Mouse (Mus musculus) embryo, embryonic 10 days (tissue): ENCODE measurements around the gene Krt222.
"Not testable (repeated sequence)": the region's sequence is repeated elsewhere in the genome, so short reads cannot be mapped to it uniquely, and the experiment has no call there.

ENCODE experiments used
- DNase-seq: peaks from one replicate; pipeline ENCODE4 v3.0.0-alpha.2; 2015; ENCODE audit warnings: low spot score

Krt222 gene

DNA sequence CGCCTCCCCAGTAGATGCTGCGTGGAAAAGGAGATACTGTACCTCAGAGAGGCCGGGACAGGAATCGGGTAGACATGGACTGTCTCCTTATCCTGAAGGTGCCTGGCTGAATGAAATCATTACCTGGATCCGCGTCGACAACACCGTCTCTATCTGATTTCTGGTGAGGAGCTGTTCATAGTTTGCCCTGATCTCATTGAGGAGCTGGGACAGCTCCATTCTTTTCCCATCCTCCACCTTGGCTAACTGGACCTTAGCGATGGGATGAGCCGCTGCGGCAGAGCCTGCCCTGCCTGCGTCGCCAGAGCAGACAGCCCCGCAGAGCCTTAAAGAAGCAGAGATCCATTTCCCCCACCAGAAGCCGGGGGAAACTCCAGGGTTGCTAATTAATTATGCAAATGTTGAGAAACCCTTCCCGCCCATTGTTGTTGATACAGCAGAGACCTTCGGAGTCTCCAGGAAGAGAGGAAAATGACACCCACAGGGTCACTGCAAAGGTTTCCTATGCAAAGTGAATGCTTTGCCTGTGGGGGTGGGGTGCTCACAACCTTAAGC lies at the start of gene Krt222:
Gene Krt222, minus strand, starts transcription at position 266 of the 555 bp plus-strand sequence.
- DNase-seq, result peak; percentile 44

DNA sequence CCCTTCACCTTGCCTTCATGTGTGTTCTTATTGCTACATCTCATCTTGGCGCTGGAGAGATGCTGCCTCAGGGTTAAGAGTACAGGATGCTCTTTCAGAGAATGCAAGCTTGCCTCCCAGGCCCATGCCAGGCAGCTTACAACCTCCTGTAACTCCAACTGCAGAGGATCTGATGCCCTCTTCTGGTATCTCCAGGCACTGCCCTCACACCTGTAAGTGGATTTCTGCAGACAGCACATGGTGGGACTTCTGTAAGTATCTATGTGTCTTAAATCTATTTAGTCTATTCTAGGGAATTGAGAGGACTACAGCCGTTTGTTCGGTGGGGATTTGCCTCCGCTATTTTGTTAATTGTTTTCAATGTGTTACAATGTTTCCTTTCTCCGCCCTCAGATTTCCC lies 49.0 kb upstream of the Krt222 start:
- DNase-seq, result peak; percentile 68

DNA sequence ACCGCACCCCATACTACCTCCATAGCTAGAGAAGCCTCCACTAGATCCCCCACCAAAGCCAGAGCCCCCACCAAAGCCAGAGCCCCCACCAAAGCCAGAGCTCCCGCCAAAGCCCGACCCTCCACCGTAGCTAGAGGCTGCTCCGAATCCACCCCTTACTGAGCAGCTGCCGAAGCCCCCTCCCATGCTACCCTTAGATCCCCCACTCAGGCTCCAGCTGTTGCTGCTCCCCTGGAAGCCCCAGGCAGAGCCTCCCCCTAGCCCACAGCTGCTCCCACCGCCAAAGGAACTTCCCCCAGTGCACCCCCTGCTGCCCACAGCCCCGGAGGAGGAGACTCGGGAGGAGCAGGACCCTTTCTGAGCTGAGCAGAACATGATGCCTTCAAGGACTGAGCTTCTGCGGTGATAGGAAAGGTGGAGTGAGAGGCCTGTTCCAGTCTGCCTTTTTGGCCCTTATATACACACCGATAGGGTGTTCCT lies 41.0 kb upstream of the Krt222 start, which contains the start of gene Krt24:
Gene Krt24, minus strand, starts transcription at position 430 of the 480 bp plus-strand sequence.
- no peak for DNase-seq

DNA sequence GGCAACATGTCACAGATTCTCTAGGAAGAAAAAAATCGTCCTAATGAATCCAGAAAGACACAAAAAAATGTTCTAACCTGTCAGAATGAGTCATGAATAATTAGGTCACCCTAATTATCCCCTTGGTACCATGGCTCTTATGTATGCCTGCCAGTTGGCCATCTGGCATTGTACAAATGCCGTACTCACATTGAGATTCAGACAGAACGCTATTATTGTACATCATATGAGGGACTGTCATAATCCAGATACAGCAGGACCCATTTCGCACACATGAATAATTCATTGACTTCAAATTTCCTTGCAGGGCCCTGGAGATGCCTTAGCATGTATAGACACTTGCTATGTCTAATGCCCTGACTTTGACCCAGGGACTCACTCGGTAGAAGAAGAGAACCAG lies 40.1 kb upstream of the Krt222 start:
- no peak for DNase-seq

DNA sequence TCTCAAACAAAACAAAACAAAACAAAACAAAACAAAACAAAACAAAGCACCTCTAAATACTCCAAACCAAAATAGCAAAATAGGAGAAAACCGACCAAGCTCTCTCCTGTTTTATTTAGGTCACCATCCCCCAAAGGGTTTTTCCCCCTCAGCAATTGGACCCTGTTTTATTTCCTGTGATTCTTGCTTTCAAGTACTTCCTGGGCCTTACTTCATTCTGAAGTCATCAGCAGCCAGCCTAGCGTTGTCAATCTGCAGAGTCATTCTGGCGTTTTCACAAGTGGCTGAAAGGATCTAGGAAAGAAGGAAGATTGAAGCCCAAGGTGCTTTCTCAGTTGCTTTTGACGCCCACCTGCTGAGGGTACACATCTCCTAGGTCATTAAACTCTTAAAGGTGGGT lies 39.4 kb upstream of the Krt222 start:
- no peak for DNase-seq

DNA sequence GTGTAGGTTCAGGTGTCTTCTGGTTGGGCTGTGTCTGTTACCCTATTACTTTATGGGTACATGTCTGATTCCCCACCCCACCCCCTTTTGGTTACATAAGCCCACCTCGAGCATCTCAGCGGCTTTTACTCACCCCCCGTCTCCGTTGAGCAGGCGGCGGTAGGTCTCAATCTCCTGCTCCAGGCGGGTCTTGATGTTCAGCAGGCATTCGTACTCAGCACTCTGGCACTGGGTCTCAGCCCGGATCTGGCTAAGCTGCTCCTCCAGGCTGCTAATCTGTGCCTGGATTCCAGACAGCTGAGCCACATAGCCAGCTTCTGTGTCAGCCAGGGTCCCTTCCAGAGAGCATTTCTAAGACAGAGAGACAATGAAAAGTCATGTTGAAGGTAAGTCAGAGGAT lies 37.2 kb upstream of the Krt222 start:
- no peak for DNase-seq

DNA sequence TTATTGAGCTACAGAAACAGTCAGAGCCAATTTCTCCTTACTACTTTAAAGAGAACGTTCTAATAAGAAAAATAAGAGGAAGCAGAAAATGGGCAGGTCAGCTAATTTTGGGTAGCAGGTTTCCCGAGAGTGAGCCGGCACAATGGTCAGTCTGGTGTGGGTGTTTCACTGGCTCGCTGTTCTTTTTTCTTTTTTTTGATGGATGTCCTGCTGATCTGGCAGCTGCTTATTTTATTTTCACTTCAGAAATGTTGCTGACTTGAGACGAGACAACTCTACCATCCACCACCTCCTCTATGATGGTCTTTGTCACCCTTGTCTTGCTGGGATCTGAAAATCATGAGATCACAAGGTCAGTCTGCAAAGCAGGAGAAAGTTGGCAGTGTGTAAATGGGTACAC lies 36.1 kb upstream of the Krt222 start:
- no peak for DNase-seq

DNA sequence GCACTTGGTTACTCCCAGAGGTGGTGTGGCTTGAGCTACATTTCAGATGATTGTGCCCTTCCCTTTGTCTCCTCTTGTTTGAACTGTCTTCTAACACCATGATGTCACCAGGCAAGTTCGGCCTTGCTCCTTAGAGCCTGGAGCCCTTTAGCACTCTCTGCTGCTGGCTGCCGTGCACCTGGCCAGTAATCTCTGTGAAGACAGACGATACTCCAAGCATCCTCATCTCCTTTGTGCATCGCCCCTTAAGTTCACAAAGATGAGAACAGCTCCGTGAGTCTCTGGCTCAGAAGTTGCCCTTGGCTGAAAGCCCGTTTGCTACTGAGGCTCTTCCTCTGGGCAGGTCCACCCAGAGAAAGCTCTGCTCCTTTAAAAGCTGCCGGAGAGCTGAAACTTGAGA lies 32.9 kb upstream of the Krt222 start:
- DNase-seq, result no peak

DNA sequence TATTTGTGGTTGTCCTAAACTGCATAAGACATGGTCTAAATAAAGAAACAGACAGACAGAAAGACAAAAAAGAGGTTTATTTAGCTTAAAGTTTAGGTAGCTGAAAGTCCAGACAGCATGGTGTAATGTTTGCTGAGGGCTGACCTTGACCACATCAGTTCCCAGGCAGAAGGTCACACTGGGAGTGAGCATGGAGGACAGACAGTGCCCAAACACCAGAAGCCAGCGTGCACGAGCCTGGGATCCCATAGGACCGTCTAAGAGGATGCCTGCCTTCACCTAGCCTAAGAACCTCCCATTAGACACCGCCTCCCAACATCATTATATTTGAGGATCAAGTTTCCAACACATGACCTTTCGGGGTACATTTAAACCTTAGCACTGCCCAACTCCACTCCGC lies 31.7 kb upstream of the Krt222 start:
- no peak for DNase-seq

DNA sequence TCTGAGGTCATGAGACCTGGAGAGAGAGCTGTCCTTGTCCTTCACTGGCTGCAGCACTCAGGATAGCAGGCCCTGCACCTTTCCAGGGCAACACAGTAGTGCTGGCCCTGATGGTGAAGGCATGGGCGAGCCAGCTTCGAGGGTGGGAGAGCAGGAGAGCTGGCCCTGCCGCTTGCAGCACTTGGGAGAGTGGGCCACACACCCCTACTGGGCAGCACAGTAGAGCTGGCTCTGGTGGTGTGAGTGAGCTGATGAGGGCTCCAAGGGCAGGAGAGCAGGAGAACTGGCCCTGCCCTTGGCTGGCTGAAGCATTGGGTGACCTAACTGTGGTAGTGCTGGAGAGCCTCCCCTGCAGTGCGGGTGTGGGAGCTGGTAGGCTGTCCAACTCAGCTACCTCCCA lies 28.8 kb upstream of the Krt222 start:
- no peak for DNase-seq

DNA sequence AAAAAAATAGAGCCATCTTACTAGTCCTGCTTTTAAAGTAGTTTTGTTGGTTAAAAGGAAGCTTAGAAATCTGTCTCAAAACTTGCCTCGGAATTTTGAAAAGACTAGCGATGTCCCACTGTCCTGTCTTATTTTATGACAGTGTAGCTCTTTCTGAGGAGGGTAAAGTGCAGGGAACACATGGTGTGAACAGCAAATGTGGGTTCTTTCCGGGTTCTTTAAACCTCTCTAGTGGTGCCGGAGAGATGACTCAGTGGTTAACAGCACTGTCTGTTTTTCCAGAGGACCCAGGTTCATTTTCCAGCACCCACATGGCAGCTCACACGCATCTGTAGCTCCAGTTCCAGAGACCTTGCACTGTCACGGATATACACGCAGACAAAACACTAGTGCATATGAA lies 25.3 kb upstream of the Krt222 start:
- no peak for DNase-seq

DNA sequence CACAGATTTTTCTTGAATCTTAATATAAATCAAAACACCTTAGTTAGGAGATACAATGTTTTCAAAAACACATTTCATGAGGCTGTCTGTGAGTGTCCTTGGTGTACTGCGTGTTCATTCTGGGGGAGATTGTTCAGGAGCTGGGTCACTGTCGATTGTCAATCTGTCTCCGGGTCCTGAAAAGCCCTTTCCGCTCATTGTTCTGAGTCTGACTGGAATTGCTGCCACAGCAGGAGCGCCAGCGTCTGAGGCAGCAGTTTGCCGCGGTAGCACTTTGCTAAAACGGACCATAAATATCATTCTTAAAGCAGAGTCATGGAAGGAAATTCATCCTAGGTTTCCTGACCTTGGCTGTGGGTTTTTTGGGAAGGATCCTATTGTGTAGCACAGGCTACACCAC lies 21.9 kb upstream of the Krt222 start:
- DNase-seq, result peak; percentile 23

DNA sequence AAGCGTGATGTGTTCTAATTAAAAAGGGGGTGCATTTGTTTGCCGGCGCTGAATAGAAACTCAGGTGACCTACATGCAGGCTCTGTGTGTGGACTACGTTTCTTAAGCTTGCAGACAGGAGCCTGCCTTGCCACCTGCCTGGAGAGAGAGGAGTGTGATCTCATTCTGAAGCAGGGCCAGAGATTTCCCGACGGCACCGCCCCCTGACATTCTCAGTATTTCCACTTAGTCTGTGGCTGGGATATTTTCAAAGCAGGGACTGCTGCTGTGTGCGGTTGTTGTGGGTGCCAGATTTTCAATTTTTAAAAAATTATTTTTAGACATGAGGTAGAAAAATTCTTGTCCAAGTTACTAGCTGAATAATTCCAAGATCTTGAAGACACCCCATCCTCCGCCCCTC lies 21.3 kb upstream of the Krt222 start:
- DNase-seq, result no peak

DNA sequence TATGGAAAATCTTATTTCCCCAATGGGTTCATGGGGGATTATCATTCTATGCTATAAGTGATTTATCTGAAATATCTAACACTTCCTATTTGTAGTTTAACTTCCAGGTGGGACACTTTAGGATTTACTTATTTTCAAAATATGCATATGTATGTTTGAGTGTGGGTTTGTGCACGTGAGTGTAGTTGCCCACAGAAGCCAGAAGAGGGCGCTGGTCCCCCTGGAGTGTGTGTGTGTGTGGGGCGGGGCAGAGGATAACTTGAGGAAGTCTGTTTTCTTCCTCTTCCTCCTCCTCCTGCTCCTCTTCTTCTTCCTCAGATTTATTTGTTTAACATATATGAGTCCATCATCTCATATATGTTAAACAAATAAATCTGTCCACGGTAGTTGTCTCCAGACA lies 12.3 kb upstream of the Krt222 start:
- no peak for DNase-seq

DNA sequence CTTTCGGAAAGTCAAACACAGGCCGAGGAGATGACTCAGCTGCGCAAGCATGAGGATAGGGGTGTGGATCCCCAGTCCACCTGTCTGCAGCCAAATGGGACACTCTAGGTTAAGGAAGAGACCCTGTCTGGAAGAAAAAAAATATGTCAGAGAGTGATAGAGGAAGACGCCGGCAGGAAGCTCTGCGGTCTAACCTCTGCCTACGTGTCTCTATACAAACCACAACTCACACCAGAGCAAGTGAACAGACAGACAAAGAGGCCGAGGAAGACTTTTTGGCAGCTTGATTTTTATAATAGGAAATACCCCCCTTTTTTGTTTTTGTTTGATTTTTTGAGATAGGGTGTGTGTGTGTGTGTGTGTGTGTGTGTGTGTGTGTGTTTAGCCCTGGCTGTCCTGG lies 11.4 kb upstream of the Krt222 start:
- DNase-seq, result no peak

DNA sequence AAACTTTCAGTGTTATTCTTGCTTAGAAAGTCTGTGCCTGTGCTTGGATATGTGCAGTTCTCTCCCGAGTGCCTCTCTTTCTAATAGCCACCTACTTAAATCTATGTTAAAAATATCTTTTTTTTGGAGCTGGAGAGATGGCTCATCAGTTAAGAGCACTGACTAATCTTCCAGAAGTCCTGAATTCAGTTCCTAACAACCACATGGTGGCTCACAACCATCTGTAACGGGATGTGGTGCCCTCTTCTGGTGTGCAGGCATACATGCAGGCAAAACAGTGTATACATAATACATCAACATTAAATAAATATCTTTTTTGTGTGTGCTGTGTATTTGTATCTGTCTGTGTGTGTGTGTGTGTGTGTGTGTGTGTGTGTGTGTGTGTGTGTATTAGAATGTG lies 10.0 kb upstream of the Krt222 start:
- DNase-seq, result no peak

DNA sequence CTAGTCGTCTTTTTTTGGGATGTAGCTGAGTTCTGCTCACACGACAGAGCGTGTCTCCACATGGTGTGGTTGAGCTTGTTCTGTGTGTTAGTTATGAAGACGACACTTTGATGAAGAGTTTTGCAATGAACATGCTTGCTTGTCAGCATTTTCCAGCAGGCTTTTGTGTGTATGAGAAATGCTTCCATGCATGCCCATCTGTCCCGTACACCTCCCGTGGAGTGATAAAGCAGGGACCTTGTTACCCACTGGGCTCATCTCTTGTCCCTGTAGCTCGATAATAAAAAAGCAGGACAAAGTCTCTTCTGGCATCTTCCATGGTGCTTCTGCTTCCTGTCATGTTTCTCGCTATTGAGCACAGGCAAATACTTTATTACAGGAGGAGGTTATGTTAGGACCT lies 8.8 kb upstream of the Krt222 start:
- DNase-seq, result no peak

DNA sequence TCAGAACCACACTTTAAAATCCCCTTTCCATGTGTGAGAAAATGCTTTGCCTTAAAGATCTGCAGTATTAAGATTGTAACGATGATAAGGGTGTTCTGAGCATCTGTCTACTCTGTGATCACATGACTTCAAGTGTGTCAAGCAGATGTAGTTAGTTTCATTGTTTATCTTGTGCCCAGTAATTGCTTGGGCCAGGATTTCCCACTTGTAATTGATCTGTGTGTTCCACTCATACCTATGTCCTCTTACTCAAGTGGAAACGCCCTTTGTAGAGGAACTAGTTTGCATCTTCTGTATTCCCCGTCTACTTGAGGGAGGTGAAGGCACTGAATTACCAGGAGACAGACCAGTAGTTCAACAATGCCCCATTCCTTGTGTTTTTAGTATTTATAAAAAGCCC lies 6.8 kb upstream of the Krt222 start:
- DNase-seq, result no peak

DNA sequence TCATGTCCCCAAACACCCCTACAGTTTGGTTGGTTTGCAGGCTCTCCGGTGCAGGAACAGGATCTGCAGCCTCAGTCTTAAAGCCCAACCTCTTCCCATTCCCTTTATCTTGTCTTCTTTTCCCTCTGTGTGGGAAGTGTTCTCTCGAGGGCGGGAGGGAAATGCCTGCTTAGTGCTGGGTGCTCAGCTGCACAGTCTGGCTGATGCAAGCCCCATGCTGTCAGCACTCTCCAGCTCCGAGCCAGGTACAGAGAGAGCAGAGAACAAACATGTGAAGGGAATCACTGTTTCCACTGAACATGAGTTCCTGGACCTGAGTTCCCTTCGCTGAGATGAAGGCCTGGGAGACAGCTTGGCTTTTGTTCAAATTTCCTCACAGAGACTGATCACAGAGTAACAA lies 6.4 kb upstream of the Krt222 start:
- no peak for DNase-seq

DNA sequence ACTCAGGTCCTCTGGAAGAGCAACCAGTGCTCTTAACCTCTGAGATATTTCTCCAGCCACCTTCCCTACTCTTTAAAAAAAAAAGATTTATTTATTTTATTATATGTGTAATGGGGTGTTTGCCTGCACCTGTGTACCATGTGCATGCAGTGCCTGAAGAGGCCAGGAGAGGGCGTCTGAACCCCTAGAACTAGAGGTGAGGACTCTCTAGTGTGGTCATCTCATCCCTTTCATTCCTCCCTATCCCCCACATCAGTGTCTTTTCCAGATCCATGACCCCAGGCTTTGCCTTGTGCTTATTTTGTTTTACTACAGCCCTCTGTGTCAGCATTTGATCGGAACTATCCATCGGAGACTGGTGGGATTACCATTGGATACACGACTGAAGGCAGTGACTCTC lies 5.2 kb upstream of the Krt222 start:
- peak; percentile 35 for DNase-seq

DNA sequence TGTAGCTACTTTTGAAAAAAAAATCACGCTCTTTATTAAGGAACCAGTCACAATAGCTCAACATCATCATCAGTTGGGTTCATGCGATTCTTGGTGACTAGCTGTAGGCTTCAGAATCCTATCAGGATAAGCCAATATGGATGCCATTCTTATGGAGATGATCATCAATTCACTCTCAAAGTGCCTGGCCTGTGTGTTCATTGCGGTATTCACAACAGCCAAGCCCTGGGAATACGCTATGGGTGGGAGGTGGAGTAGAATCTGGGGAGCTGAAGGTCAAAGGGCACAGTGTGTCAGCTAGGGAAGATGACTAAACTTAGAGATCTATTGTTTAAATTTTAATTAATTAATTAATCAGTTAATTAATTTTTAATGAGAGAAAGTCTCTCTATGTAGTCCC lies 4.0 kb upstream of the Krt222 start:
- DNase-seq, result no peak

DNA sequence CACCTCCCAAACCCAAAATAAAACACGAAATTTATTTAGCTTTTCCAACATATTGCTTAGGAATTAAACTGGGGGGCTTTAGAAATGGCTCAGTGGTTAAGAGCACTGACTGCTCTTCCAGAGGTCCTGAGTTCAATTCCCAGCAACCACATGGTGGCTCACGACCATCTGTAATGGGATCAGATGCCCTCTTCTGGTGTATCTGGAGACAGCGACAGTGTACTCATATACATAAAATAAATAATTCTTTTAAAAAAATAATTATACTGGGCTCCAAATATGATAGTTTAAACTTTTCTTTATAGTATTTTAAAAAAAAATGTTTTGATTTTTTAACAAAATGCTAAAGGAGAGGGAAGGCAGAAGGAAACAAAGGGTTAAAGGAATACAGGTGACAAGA lies 634 bp upstream of the Krt222 start:
- DNase-seq, result not testable (repeated sequence)

DNA sequence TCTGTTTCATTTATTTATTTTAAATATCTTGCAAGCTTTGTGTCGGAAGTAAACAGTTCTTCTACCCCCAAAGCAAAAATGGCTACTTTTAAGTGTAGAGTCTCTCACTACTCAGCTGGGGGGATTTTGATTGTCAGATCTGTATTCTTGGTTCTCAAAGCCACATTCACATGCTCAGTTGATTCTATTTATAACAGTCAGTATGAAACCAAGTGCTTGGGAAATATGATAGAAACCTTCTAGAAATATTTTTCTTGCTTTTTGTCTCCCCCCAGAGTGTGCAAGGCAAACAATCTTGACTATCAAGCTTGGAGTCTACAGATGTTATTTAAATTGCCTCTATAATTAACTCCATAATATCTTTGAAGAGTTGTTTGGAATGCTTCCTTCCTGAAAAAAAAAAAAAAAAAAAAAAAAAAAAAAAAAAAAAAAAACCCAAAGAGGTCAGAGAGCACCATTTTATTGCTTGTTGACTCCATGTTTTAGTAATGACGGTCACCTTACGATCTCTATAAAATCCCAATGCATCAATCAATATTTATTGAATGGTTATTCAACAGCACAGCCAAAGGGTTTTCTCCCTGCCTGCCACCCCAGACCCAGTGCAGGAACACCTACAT lies 575 bp downstream of the Krt222 start:
- DNase-seq, result no peak

DNA sequence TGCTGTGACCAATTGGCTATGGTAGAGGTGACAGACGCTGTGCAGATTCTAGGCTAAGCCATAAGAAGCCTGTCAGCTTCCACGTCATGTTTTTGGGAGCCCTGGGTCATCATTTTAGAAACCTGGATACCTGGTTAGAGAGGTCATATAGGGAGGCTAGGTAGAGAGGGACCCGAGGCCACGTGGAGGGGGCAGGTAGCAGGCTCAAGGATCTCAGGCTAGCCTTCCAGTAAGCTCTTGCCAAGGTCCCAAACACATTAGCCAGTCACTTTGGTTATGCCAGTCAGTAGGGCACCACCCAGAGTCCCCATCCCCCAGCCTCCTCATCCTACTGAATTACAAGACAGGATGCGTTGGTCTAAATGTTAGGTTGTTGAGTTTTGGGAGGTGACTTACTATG lies 1.8 kb downstream of the Krt222 start:
- DNase-seq, result no peak
